Mouse (Mus musculus) CH12.LX (cell line): ENCODE results near the gene Fam69b.

ENCODE experiments used
- CHD1 ChIP-seq: IDR thresholded peaks from 2 replicates; pipeline ENCODE4 v1.6.1; 2012; ENCODE audit warnings: low read depth, low read length, improper control_type of control experiment, inconsistent platforms
- CTCF ChIP-seq, 2 experiments: IDR thresholded peaks in 1 of 2; conservative IDR thresholded peaks in 1 of 2; 2 replicates each; pipeline ENCODE4 v1.5.1; 2011 to 2012; ENCODE audit warnings: low read depth in 2 of 2, low read length in 2 of 2, improper control_type of control experiment in 1 of 2, inconsistent platforms in 1 of 2, mild to moderate bottlenecking in 1 of 2, moderate library complexity in 1 of 2
- E2F4 ChIP-seq: IDR thresholded peaks from 2 replicates; pipeline ENCODE4 v1.6.1; 2011; ENCODE audit warnings: low read depth, low read length, improper control_type of control experiment; ENCODE audit not compliant: insufficient replicate concordance
- HCFC1 ChIP-seq: IDR thresholded peaks from 2 replicates; pipeline ENCODE4 v1.6.1; 2012; ENCODE audit warnings: low read depth, mild to moderate bottlenecking, inconsistent platforms, low read length, improper control_type of control experiment
- MEF2A ChIP-seq: IDR thresholded peaks from 2 replicates; pipeline ENCODE4 v1.6.1; 2014; ENCODE audit warnings: low read depth, mild to moderate bottlenecking, inconsistent platforms, low read length, improper control_type of control experiment, borderline replicate concordance
- POLR2A ChIP-seq: IDR thresholded peaks from 2 replicates; pipeline ENCODE4 v1.6.1; 2011; ENCODE audit warnings: low read depth, mild to moderate bottlenecking, improper control_type of control experiment, low read length
- POLR2AphosphoS2 ChIP-seq: IDR thresholded peaks from 2 replicates; pipeline ENCODE4 v1.6.1; 2011; ENCODE audit warnings: low read depth, low read length, improper control_type of control experiment
- RAD21 ChIP-seq: IDR thresholded peaks from 2 replicates; pipeline ENCODE4 v1.6.1; 2011; ENCODE audit warnings: low read depth, mild to moderate bottlenecking, low read length, improper control_type of control experiment, moderate library complexity
- USF1 ChIP-seq: IDR thresholded peaks from 2 replicates; pipeline ENCODE4 v1.6.1; 2014; ENCODE audit warnings: low read depth, mild to moderate bottlenecking, inconsistent platforms, low read length, improper control_type of control experiment
- ZC3H11A ChIP-seq: IDR thresholded peaks from 2 replicates; pipeline ENCODE4 v1.6.1; 2012; ENCODE audit warnings: low read depth, mild to moderate bottlenecking, inconsistent platforms, low read length, improper control_type of control experiment
- ZKSCAN1 ChIP-seq: IDR thresholded peaks from 2 replicates; pipeline ENCODE4 v1.6.1; 2012; ENCODE audit warnings: low read depth, inconsistent platforms, low read length, improper control_type of control experiment, borderline replicate concordance
- ZNF384 ChIP-seq: IDR thresholded peaks from 2 replicates; pipeline ENCODE4 v1.6.1; 2012; ENCODE audit warnings: low read depth, low read length, improper control_type of control experiment, inconsistent platforms

- TF ChIP-seq MEF2A: no peak
- TF ChIP-seq ZKSCAN1: no peak
- no peak; the same call in 1 of the 2 replicates for TF ChIP-seq RAD21
- TF ChIP-seq E2F4: no peak
- TF ChIP-seq ZC3H11A: no peak
- TF ChIP-seq POLR2AphosphoS2: no peak
- no peak for TF ChIP-seq ZNF384
- TF ChIP-seq CTCF (conservative IDR thresholded peaks at IDR 0.05 in 1 of 2, IDR thresholded peaks at IDR 0.05 in 1 of 2; ENCODE audit: low read depth in 2 of 2, low read length in 2 of 2): no peak
- no peak for TF ChIP-seq POLR2A
- TF ChIP-seq HCFC1: no peak
- no peak for TF ChIP-seq CHD1
- no peak for TF ChIP-seq USF1
Measured at GRCm38 (mm10) chr2:26605331-26605730, 22.9 kb upstream of the Fam69b start.
